In genomic region chr3:146875929-146876328, GRCm38 (mm10) we compare ENCODE assay signal across 11 mouse cellular contexts. TPM values are rescaled to one million over a fixed set of nuclear protein-coding genes. Genes with fewer than 3 reads are reported as not detected.
DNase-seq lines count a peak whose midpoint lies in the region; ATAC-seq and TF ChIP-seq lines count a peak whose summit lies in the region.
"Had no signal": no experiment of that assay in that cellular context is flagged by ENCODE, and none has a peak within 500 bp of the region (broad histone marks: within the 10 kb centered on the region; RNA-seq: fewer than 3 reads in every experiment).

No protein-coding gene starts in this region.

- H3K9ac ChIP-seq in lung, embryonic 14.5 days = no peak overlapping the region
- H3K9ac ChIP-seq in liver, embryonic 12.5 days = no peak overlapping the region

- H3K4me3 ChIP-seq in lung, adult 2 months (replicated peaks; ENCODE audit: extremely low read depth, low read depth, low read length) = no peak overlapping the region
- H3K4me3 ChIP-seq in lung, embryonic 14.5 days (ENCODE audit: low read depth, low read length) = no peak overlapping the region
- no peak overlapping the region for H3K4me3 ChIP-seq in liver, embryonic 12.5 days

- H3K27me3 ChIP-seq in lung, embryonic 14.5 days (ENCODE audit: insufficient read depth, low read length) = no peaks in the 10 kb centered on the region
- no peaks in the 10 kb centered on the region for H3K27me3 ChIP-seq in liver, embryonic 12.5 days (replicated peaks)

- DNase-seq in lung, adult 18-20 months = peak; percentile 45 to 78
- DNase-seq in lung, adult 2 months = no peak
- DNase-seq in heart, adult 9 months (ENCODE audit: low spot score in 2 of 2) = peak; percentile 64 to 75
- peak; percentile 85 for DNase-seq in lung, embryonic 14.5 days
- DNase-seq in yolk sac, embryonic 10.5 days (ENCODE audit: low spot score) = peak; percentile 40
- DNase-seq in cerebellum, adult 9-11 months = no peak
- DNase-seq in T-cell, adult 2 months (ENCODE audit: low spot score) = no peak
- DNase-seq: gastrocnemius, postnatal 25 days; left cerebral cortex, postnatal 4 days had no signal

- peaks cover 10% of the 10 kb centered on the region for H3K4me1 ChIP-seq in lung, adult 2 months (ENCODE audit: control insufficient read depth, insufficient read depth, low read length)
- H3K4me1 ChIP-seq in lung, embryonic 14.5 days (ENCODE audit: insufficient read depth) = peaks cover 3% of the 10 kb centered on the region; the same call in 1 of the 2 replicates
- no peaks in the 10 kb centered on the region for H3K4me1 ChIP-seq in liver, embryonic 12.5 days

- 16% methylated on average over 2 of the region's 2 CpGs for WGBS in lung, adult 2 months
- 16% methylated on average over 2 of the region's 2 CpGs for WGBS in lung, embryonic 14.5 days
- WGBS in liver, embryonic 12.5 days (ENCODE audit: insufficient replicate concordance) = 56% methylated on average over 2 of the region's 2 CpGs

- no peak for TF ChIP-seq CTCF in lung, adult 2 months (IDR thresholded peaks at IDR 0.05; ENCODE audit: insufficient read depth, low read length)
- no peak for TF ChIP-seq CTCF in lung, embryonic 14.5 days (IDR thresholded peaks at IDR 0.05; ENCODE audit: low read depth)

- no peaks in the 10 kb centered on the region for H3K36me3 ChIP-seq in lung, embryonic 14.5 days (ENCODE audit: insufficient read depth)
- H3K36me3 ChIP-seq in liver, embryonic 12.5 days = no peaks in the 10 kb centered on the region

- peak; percentile 91 for ATAC-seq in lung, embryonic 14.5 days (ENCODE audit: insufficient read depth)
- no peak for ATAC-seq in liver, embryonic 12.5 days
- ATAC-seq: activated CD4-positive, CD25-positive, alpha-beta regulatory T cell, adult 4 months had no signal

- peak overlapping the region; percentile 27; the same call in 1 of the 2 replicates for H3K27ac ChIP-seq in lung, embryonic 14.5 days (ENCODE audit: low read depth)
- no peak overlapping the region for H3K27ac ChIP-seq in liver, embryonic 12.5 days

- no peak overlapping the region for H3K4me2 ChIP-seq in lung, embryonic 14.5 days
- H3K4me2 ChIP-seq in liver, embryonic 12.5 days = no peak overlapping the region

- TF ChIP-seq POLR2A in lung, adult 2 months (IDR thresholded peaks at IDR 0.05; ENCODE audit: borderline replicate concordance, extremely low read depth, low read depth, low read length) = no peak

- H3K9me3 ChIP-seq in lung, embryonic 14.5 days (ENCODE audit: low read depth, low read length) = no peaks in the 10 kb centered on the region
- H3K9me3 ChIP-seq in liver, embryonic 12.5 days (replicated peaks) = no peaks in the 10 kb centered on the region

RNA-seq across cellular contexts. Expression of gene Ttll7, which starts 23.8 kb away (rescaled TPM):
- 7.0 and 9.2 TPM in 2 replicates for polyA plus RNA-seq in lung, adult 2 months (2012; rRNA removed)
- polyA plus RNA-seq in lung, embryonic 14.5 days (2014; fragmentation: Nextera tagmentation; extraction: Ambion mirVana) = 2.5 and 3.8 TPM in 2 replicates
- polyA plus RNA-seq in liver, embryonic 12.5 days (2016; fragmentation: Nextera tagmentation; extraction: Ambion mirVana) = 0.51 and 0.53 TPM in 2 replicates
- polyA plus RNA-seq: activated CD4-positive, CD25-positive, alpha-beta regulatory T cell, adult 4 months had no signal

Comparison
In these comparisons a context has a peak if more than half of its experiments do, and no peak if none do; other contexts are left out.
1. DNase-seq: peak in lung, adult 18-20 months (2 of 2), heart, adult 9 months (2 of 2), lung, embryonic 14.5 days (single experiment) and yolk sac, embryonic 10.5 days (single experiment); none in lung, adult 2 months (single experiment), cerebellum, adult 9-11 months (single experiment) and T-cell, adult 2 months (single experiment).